20 mouse cellular contexts compared by ENCODE assay signal in genomic region chr2:3276106-3276505, GRCm38 (mm10). TPM values are rescaled to one million over a fixed set of nuclear protein-coding genes. Genes with fewer than 3 reads are reported as not detected.
DNase-seq lines count a peak whose midpoint lies in the region; ATAC-seq lines count a peak whose summit lies in the region.
"Had no signal": no experiment of that assay in that cellular context is flagged by ENCODE, and none has a peak within 500 bp of the region (broad histone marks: within the 10 kb centered on the region; RNA-seq: fewer than 3 reads in every experiment).

No protein-coding gene starts in this region.

- intact Hi-C loops in gastrocnemius, postnatal 36 days (cut with DNase I), result no loop called here
- intact Hi-C loops in heart, postnatal 10 days (cut with DNase I), result no loop called here

- peak; percentile 42 for DNase-seq in 416B (ENCODE audit: low read depth)
- no peak for DNase-seq in gastrocnemius, postnatal 36 days
- no peak for DNase-seq in frontal cortex, postnatal 25 days (ENCODE audit: low spot score in 2 of 2)
- no peak for DNase-seq in heart, postnatal 10 days
- DNase-seq: adrenal gland, adult 2 months; adrenal gland, postnatal 14 days; cerebellum, adult 11 months; cerebellum, adult 2 months; cerebellum, adult 9-11 months; cerebellum, postnatal 36 days; forebrain, postnatal 0 days; gastrocnemius, postnatal 25 days; heart, postnatal 14 days; heart, postnatal 4 days; kidney, adult 8-10 months had no signal

- ATAC-seq in common myeloid progenitor, adult 5-6 weeks (replicated peaks; ENCODE audit: low read depth, poor library complexity, severe bottlenecking), result peak; percentile 54; the same call in 1 of the 2 replicates
- peak; percentile 20; the same call in 1 of the 2 replicates for ATAC-seq in megakaryocyte progenitor cell, adult 5-6 weeks (replicated peaks; ENCODE audit: poor library complexity)
- ATAC-seq: forebrain, embryonic 14.5 days; forebrain, postnatal 0 days; intestine, postnatal 0 days had no signal

RNA-seq across cellular contexts. Expression of gene Nmt2, which starts 7.9 kb away (rescaled TPM):
- total RNA-seq in common myeloid progenitor, adult 5-6 weeks (2017), result 38.6 and 41.7 TPM in 2 replicates
- total RNA-seq in megakaryocyte progenitor cell, adult 5-6 weeks (2015), result 16.8 and 17.2 TPM in 2 replicates
- total RNA-seq in megakaryocyte progenitor cell, adult 5-6 weeks (2017), result 22.6 and 24.6 TPM in 2 replicates
- 1 to 10 TPM; 8.2 to 9.0 TPM for total RNA-seq in gastrocnemius, postnatal 36 days (2021)
- 10 to 100 TPM; 15.3 to 17.6 TPM for total RNA-seq in heart, postnatal 10 days (2021)

RNA-seq across cellular contexts. Expression of gene Rpp38, which starts 56.3 kb away (rescaled TPM):
- total RNA-seq in common myeloid progenitor, adult 5-6 weeks (2017), result 8.6 and 15.4 TPM in 2 replicates
- total RNA-seq in megakaryocyte progenitor cell, adult 5-6 weeks (2015), result 19.4 and 27.5 TPM in 2 replicates
- total RNA-seq in megakaryocyte progenitor cell, adult 5-6 weeks (2017), result 5.8 and 13.1 TPM in 2 replicates
- total RNA-seq in gastrocnemius, postnatal 36 days (2021), result 1 to 10 TPM; 3.6 to 6.4 TPM
- total RNA-seq in heart, postnatal 10 days (2021), result 1 to 10 TPM; 5.8 to 6.4 TPM

RNA-seq across cellular contexts. Expression of gene Acbd7, which starts 59.9 kb away (rescaled TPM):
- total RNA-seq in common myeloid progenitor, adult 5-6 weeks (2017), result 1.7 TPM in 1 of 2 replicates, not detected in the other
- total RNA-seq in megakaryocyte progenitor cell, adult 5-6 weeks (2015), result 0.73 TPM in 1 of 2 replicates, not detected in the other
- not detected in 2 replicates for total RNA-seq in megakaryocyte progenitor cell, adult 5-6 weeks (2017)
- total RNA-seq in gastrocnemius, postnatal 36 days (2021), result under 1 TPM; 0.54 to 0.74 TPM
- not detected for total RNA-seq in heart, postnatal 10 days (2021)
- total RNA-seq: adrenal gland, adult 2 months; adrenal gland, postnatal 14 days; adrenal gland, postnatal 4 days; forebrain, postnatal 0 days had no signal
